Mouse (Mus musculus): Measurements from ENCODE around the gene Hexim2.

Gene Hexim2

DNA sequence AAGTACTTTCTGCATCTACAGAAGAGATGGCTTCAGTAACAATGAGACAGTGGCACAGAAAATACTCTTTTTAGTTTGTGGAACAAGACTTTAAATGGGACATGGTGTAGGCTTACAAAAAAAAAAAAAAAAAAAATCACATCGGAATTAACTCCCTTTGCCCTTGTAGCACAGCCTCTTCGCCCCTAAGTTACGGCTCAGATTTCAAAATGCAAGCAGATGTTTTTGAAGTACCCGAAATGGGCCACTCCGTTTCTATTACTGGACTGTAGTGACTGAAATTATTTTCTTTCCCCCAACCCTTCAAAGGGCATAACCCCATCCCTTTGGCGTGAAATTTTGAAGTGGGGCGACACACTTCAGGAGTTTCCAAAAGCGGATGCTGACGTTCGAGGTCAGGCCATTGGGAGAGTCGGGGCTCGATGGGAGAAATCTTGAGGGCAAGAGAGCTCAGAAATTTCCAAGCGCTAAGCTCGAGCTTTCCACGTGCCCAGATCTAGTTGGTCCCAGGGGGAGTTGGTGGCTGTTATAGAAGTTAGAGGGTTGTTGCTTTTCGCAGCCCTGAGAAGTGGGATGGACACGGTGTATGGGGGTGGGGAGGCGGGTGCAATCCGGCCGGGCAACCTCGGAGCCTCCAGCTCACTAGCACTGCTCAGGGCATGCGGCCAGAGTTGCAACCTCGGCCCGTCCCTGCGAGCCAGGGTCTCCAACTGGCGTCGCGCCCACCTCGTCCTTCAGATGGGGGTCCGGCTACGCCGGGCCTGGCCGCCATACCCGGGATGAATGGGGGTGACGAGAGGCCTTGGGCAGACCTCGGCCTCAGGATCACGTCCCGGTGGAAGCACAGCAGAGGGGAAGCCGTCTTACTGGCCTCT, at the start of gene Hexim2:
TSS of gene Hexim2 (plus strand) at position 729 of the 875 bp plus-strand sequence.
- peak; percentile 45 for DNase-seq (ENCODE audit: low spot score)

DNA sequence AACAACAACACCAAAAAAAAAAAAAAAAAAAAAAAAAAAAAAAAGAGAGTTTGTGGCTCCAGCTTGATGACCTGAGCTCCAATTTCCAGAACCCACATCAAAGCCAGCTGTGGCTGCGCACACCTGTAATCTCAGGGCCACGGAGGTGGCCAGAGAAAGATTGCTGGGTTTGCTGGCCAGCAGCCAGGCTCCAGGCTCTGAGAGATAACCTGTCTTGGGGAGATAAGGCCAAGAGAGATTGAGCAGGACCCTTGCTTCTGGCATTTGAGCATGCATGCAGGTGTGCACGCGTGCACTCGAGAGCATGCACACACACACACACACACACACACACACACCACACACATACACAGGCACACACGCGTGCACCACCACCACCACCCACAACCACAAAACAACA, 38.9 kb upstream of the Hexim2 start:
- DNase-seq (ENCODE audit: low spot score), result no peak

DNA sequence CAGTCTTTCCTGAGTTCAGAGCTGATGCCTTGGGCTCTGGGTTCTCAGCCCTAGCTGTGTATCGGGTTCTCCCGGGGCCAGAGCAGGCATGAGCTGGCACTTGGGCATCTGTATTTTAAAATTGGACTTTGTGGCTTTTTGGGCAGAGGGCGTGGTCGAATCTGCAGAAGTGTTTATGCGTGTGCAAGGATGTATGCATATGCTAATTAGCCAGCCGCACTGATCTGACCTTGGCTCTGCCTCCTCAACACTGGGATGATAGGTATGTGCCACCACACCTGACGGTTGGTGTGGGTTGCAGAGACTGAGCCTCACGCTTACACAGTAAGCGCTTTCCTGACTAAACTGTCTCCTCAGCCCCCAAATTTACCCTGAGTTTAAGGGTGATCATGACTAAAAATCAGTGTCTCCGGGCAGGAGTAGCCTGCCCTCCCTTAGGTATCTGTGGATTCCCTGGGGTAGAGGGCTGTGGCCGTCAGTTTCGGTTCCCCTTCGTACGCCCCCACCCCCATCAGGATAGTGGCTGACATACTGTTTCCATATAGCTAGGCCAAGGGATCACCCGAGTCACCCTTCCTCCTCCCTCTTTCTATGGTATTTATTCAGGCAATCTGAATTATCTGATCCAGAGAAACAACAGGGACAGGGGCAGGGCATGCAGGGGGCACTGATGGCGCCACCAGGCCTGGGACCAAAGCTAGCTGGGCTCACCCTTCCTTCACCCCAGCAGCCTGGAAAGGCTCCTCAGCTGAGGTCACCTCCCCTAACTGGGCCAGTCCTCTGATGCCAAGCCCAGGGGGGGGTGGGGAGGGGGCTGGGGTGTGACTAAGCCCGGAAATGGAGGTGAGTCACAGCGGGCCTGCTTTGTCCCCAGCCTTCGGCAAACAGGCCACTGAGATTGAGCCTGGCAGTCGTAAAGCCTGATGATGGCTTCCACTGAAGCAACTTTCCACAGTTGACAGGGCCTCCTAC, 38.1 kb upstream of the Hexim2 start:
- no peak for DNase-seq (ENCODE audit: low spot score)

DNA sequence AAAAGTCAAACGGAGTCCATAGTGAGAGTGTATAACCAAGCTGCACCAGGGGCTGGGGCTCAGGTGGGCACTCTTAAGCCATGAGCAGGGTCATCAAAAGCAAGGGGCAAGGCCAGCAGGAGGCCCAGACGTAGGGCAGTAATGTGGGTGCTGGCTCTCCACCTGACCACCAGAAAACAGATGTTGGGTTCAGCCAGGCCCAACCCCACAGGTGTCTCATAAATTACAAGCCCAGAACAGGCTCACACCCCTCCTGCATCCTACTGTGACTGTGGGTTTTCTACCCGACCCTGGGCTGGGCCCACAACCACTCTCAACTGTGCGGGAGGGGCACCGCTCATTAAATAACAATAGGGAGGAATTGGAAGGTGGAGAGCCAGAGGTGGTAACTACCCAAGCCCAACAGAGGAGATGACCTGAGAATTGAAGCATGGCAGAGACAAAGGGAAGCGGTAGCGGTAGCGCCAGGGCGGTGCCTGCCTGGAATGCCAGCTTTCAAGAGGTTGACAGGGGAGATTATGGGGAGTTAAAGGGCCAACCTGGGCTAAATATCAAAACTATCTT, 37.0 kb upstream of the Hexim2 start:
- no peak for DNase-seq (ENCODE audit: low spot score)

DNA sequence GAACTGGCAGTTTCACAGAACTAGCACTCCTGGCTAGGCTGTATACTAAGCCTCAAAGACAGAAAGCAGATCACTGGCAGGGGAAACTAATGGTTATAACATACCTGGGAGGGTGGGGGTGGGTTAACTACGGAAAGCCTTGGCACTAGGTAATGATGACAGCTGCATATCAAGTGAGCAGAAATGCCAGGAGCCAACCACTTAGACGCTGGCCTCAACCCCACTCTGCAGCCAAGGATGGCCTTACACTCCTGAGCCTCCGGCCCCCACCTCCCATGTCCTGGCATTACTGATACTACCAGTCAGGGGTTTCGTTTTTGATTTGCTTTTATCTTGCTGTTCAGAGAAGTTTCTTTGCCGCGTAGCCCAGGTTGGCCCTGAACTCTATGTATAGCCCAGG, 36.4 kb upstream of the Hexim2 start:
- no peak for DNase-seq (ENCODE audit: low spot score)

DNA sequence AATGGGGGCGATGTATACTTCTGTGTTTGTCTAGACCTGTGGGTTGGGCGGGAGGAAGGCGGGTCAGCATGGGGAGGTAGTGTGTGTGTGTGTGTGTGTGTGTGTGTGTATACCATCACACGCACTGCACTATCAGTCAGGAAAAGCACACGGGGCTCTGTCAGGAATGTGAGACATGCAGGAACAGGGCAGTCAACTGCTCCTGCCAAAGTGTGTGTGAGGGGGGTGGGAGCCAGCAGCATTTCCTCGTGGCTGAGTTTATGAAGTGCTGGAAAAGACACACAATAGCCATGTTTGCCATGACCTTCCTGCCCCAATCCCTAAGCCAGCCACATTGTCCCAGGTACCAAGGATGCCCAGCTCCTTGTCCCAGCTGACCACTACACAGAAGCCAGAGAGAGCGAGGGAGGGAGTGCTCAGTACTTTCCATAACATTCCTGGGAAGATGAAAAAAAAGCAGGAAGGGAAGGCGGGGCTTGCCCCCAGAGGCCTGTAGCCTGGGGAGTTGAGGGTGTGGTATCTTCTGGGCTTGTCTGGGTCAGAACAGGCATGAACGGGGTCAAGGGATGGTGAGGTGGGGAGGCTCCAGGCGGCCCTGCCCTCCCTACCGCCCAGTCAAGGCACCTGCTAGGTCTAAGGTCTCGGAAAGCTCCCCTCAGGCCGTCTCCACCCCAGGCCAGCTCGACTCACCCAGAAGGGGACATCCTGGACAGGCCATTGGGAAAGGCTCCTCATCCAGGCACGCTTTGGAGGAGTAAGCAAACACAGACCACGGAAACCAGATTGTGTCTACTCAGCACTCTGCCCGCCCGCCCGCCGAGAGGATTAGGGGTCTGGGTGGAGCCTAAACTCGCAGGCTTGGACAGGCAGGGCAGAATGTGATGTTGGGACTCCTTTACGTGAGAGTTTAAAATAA, 35.0 kb upstream of the Hexim2 start:
- no peak for DNase-seq (ENCODE audit: low spot score)

DNA sequence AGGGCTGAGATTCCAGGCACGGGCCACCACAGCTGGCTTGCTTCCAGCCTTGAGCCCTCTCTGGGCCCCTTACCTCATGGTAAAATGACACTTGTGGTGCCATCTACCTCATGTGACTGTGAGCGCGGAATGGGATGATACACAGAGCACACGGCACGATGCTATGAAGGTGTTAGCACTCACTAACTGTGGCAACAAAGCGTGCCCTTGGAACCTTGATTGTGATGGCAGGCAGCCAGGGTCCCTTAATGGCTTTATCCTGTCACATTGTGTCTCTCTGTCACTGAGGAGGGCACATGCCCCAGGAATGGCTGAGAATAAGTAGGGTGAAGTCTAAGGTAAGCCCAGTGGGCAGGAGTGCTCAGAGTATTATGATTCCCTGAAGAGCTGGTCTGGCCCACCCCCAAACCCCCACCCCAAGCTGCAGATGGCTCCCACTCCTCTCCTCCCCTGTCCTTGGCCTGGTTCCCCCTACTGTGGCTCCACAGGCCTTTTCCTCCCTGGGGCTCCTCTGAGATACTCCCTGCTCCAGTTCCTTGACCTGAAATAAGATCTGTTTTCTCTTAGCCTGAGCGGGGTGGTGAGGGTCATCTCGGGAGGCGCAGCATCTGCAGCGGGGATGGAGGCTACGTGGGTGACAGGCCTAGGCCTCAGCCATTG, 33.6 kb upstream of the Hexim2 start:
- no peak for DNase-seq (ENCODE audit: low spot score)

DNA sequence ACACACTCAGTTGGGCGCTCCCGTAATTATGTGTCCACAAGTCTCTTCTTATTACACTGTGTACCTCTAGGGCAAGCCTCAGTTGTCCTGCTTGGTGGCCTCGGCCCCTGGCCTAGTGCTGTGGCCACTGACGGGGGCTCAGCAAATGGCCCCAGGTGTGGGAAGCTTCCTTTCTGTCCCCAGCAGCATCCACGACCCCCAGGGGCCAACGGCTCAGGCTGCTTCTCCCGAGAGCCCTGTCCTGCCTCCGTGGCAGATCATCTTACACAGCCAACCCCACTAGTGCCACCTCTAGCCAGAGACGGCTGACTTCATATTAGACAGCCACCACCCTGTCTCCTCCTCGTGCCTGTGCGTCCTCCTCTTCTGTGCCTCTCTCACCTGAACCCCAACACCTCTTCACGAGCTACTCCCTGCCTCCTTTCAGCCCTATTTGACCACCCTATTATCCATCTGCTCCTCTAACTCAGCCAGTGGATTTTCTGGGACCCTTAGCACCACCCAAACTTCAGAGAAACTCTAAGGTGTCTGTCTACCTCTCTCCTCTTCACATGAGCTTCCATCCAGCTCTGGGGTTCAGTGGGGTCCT, 32.8 kb upstream of the Hexim2 start:
- DNase-seq (ENCODE audit: low spot score), result no peak

DNA sequence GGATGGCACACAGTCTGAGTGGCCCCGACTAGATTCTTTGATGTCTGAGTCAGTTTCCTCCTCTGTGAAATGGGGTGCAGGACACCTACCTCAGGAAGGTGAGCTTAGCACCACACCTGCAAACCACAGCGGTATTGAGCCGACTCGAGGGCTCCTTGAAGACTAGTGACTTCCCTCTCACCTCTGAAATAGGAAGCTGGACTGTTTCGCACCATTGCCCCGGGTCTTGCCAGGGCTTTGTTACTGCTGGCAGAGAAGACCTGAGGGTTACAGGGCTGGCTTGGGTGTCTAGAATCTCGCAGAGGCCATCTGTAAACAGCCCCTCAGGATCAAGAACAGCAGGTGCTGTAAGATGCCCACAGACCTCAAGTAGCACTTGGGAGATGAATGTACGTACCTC, 31.9 kb upstream of the Hexim2 start:
- DNase-seq (ENCODE audit: low spot score), result no peak

DNA sequence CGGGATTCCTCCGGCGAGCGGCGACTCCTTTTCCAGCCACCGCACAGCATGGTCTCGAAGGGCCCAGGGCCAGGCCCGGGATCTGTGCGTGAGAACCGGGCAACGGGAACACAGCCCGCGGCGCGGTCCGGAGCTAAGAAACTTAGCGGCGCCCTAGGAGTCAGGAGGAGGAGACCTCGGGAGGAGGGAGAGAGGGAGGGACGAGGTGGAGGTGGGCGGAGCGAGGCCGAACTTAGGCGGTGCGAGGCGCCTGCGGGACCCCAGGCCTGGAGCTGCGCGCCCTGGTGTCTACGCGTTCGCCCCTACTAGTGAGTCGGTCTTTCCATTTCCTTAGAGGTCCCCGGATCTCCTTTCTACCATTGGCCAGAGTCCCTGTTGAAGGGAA, 30.8 kb upstream of the Hexim2 start, which contains the start of the genes Plcd3 and Acbd4:
TSS of gene Plcd3 (minus strand) at position 178 of the 385 bp plus-strand sequence.
TSS of gene Acbd4 (plus strand) at position 202 of the 385 bp plus-strand sequence.
- DNase-seq (ENCODE audit: low spot score), result peak; percentile 79

DNA sequence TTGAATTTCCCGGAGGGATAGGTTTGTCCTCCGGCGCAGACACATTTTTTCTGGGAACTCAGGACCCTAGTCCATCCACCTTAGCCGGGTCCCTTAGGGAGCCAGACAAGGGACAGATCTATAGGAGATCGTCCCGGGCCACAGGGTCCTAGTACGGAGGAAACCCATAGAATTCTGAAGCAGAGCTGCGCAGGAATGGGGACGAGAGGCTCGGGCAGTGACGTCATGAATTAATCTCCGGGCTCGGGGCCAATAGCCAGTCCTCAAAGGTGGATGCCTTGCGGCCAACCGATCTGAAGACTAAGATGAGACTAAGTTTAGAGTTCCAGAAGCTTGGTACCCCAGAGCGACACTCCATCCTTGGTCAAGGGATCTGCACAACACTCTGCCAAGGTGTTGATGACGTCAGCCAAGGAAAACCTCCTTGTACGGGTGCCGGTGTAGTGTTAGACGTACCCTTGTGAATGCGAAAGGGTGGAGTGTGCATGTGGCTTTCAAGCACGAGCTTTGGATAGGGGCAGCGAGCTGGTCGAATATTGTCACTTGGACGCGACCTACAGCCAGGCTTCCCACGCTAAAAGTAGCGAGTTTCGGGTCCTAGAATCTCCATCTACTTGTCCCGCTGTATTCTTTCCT, 30.2 kb upstream of the Hexim2 start:
- no peak for DNase-seq (ENCODE audit: low spot score)

DNA sequence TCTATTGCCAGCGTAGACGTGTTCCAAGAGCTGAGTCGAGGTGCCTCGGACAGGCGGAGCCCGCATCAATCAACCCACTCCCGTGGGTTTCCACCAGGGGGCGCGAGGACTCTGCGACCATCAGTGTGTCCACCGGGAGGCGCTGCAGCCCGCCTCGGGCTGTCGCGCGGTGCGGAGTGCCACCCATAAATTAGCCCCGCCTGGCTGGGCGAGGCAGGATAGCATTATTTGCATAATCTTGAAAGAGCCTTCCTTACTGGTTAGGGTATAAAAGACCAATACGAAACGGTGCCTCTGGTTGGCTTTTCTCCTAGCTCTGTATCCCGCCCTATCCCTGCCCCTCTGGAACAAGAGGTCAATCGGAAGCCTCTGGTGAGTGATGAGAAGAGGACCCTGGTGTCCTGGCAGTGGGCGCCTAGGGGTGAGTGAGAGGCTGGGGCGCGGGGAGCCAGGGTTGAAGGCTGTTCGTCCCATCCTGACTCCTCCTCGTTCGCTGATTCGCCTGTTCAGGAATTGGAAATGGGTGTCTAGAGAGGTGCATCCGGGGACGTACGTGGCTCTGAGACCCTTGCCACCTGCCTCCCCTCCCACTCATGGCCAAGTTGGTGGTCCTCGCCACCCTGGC, 29.4 kb upstream of the Hexim2 start:
- DNase-seq (ENCODE audit: low spot score), result peak; percentile 93

DNA sequence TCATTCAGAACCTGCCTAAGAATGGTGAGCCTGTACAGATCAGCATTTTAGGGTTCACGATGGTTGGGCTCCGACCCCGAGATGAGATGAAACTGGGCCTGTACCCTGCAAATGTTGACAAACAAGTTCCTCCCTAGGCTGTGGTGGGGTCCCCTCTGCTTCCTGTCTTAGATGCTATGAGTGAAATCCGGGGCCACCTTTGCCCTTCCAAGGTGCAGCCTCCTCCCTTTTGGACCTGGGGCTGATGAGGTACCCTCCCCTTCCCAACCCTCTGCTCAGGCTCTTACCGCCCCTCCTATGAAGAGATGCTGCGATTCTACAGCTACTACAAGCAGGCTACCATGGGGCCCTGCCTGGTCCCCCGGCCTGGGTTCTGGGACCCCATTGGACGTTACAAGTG, 28.6 kb upstream of the Hexim2 start:
- DNase-seq (ENCODE audit: low spot score), result no peak

DNA sequence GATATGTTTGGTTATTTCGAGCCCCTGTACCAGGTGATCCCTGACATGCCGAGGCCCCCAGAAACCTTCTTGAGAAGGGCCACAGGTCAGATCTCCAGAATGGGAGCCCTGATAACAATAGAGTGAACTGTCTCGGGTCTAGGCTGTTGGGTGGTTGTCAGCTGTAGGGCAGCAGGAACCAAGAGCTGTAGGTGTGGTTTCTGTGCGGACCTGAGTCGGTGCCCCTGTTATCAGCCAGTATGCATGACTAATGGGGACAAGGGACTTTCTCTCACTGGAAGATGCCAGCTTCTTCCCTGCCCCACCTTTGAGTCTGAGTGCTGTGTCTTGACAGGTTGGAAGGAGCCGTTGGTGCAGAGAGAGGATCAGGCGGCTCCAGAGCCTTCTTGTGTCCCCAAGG, 27.8 kb upstream of the Hexim2 start:
- DNase-seq (ENCODE audit: low spot score), result no peak

DNA sequence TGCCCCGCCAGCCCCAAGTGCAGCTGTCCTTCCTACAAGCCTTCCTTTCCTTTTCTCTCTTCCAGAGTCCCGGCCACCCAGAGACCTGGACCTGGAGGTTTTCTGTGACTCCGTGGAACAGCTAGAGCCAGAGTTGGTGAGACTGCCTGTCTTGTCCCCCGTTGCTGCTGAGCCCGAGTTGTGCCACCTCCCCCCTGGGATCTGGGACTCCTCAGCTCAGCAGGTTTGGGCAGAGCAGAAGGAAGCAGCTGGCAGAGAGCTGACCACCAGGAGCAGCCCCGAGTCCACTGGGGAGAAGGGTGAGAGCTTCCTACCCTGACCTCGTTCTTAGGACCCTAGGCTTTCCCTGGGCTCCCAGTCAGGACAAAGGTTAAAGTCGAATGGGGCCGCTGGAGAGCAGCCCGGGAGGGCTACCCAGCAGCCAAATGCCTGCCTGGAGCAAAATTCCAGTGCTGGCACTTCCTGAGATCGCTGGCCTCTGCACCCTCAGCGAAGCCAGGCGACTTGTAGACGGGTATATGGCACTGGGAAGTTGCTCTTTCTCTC, 27.0 kb upstream of the Hexim2 start:
- no peak for DNase-seq (ENCODE audit: low spot score)

DNA sequence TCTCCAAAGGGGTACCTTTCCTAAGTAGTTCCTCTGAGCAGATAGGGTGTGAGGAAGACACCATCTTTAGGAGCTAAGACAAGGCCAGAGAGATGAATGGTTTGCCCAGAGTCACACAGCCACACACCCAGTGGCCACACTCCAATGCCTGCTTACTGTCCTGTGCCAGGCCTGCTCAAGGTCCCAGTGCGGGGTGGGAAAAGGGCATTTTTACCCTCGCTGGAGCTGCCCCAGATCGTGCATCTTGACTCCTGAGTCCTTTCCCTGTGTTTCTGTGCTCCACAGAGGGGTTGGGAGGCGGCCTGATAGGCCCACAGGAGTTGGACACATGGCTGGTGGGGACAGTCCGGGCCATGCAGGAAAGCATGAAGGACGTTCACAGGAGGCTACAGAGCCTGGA, 26.4 kb upstream of the Hexim2 start:
- DNase-seq (ENCODE audit: low spot score), result no peak

DNA sequence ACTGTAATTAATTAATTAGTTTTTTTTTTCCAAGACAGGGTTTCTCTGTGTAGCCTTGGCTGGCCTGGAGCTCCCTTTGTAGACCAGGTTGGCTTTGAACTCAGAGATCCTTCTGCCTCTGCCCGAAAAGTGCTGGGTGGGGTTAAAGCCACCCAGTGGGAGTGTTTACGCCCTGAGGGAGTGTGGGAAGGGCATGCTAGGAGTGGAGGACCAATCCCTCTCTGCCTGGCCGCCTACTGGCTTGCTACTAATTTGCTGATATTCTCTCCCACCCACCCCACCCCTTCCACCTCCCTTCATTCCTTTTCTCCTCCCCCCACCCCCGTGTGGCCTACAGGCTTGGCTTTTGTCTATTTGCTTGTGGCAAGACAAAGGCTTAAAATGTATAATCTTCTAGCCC, 25.8 kb upstream of the Hexim2 start:
- no peak for DNase-seq (ENCODE audit: low spot score)

DNA sequence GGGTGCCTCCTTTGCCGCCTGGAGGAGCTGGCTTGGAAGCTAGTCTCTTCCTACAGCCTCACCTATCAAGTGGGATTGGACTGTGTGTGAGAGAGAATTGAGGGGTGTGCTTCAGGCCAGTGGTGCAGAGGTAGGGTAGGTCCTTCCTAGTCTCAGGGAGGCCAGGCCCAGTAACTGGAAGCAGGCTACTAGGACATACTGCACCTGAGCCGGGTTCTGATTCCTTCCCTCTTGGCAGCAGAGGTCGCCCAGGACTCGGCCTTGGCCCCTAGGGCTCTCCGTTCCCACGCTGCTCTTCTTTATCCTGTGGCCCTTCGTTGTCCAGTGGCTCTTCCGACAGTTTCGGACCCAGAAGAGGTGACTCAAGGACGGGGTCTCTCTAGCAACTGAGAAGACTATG, 20.9 kb upstream of the Hexim2 start:
- DNase-seq (ENCODE audit: low spot score), result no peak

DNA sequence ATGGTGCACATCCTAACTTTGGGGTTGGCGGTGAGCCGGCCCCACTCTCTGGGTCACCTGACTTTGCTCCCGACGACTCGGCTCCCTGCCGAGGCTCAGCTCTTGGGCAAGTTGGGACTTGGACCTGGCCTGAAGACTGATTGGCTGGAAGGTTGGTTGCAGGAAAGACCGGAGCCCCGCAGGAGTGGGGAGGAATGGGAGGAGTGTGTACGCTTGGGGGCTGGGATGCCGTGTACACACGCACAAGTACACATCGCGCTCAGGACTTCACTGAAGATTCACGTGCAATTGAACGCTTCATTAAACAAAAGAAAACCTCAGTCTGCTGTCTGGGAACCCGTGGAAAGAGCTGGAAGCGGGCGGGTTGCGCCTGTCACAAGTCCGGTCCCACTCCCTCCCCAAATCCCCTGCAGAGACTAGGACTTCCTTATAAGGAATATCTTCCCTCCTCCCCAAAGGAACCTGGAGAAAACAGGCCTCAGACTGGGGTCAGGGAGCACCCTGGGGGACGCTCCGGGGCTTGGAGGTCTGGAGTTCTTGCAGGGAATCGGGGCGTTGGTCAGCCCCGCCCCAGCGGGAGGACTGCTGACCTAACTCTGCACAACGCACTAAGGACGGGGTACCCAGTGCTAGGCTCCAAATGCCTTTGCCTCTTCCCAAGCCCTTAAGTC, 20.2 kb upstream of the Hexim2 start:
- DNase-seq (ENCODE audit: low spot score), result peak; percentile 83

All from ovary, adult 18-20 months (tissue).